Mouse (Mus musculus) forebrain, embryonic 14.5 days (tissue): ENCODE data around the gene Blm. TPM values are rescaled to one million over a fixed set of nuclear protein-coding genes. Genes with fewer than 3 reads are reported as not detected.

Experiments
- ATAC-seq: fragments of 200-750 bp; cut with Nextera tagmentation; 2 replicates; pipeline ENCODE4 v1.8.0; 2017; ENCODE audit warnings: mild to moderate bottlenecking, moderate library complexity
- DNase-seq: peaks from one replicate; pipeline ENCODE4 v3.0.0-alpha.2; 2015; ENCODE audit warnings: low spot score
- H3K27ac ChIP-seq: fragments of 300-500 bp; sonication (generic); 2 replicates; pipeline ENCODE4 v1.5.1; 2014; ENCODE audit warnings: low read depth, mild to moderate bottlenecking, control low read depth, low read length, moderate library complexity
- H3K27me3 ChIP-seq: fragments of 300-500 bp; sonication (generic); replicated peaks from 2 replicates; pipeline ENCODE4 v1.6.1; 2014; ENCODE audit warnings: low read length, control low read depth, mixed read lengths; ENCODE audit not compliant: control insufficient read depth, insufficient read depth
- H3K36me3 ChIP-seq: fragments of 300-500 bp; sonication (generic); 2 replicates; pipeline ENCODE4 v1.6.1; 2014; ENCODE audit warnings: low read length, control low read depth; ENCODE audit not compliant: control insufficient read depth, insufficient read depth
- H3K4me1 ChIP-seq: fragments of 300-500 bp; sonication (generic); 2 replicates; pipeline ENCODE4 v1.6.1; 2014; ENCODE audit warnings: antibody characterized with exemption, low read length, control low read depth; ENCODE audit not compliant: control insufficient read depth, insufficient read depth
- H3K4me2 ChIP-seq: fragments of 300-500 bp; sonication (generic); 2 replicates; pipeline ENCODE4 v1.6.1; 2014; ENCODE audit warnings: mild to moderate bottlenecking, control low read depth, low read length
- H3K4me3 ChIP-seq: fragments of 300-500 bp; sonication (generic); 2 replicates; pipeline ENCODE4 v1.5.1; 2014; ENCODE audit warnings: low read depth, low read length, control low read depth
- H3K9ac ChIP-seq: fragments of 300-500 bp; sonication (generic); 2 replicates; pipeline ENCODE4 v1.6.1; 2014; ENCODE audit warnings: mild to moderate bottlenecking, low read length, control low read depth, moderate library complexity
- H3K9me3 ChIP-seq: fragments of 300-500 bp; sonication (generic); replicated peaks from 2 replicates; pipeline ENCODE4 v1.6.1; 2016; ENCODE audit warnings: low read length, control low read depth, mixed read lengths; ENCODE audit not compliant: control insufficient read depth
- WGBS: fragments of 180-500 bp; shearing (Covaris S2); extraction: QIAGEN DNeasy Blood & Tissue Kit; methylation state at CpG from one replicate; pipeline ENCODE4 v1.1.7; 2014; 5-methylcytosine and 5-hydroxymethylcytosine counted together
- polyA plus RNA-seq: library from polyadenylated mRNA; unstranded; fragments of >200 nt; fragmentation: Nextera tagmentation; extraction: Ambion mirVana; gene quantifications from 2 replicates; pipeline ENCODE4 v1.2.1, GENCODE M21; 2014

The Blm gene
- polyA plus RNA-seq, 1 experiment from 2014 or later, result 11.3 TPM

- DNase-seq, result no peak
- H3K27ac ChIP-seq, result no peak overlapping the region
- ATAC-seq, result no peak
These were observed 27.0 kb upstream of the Blm start for GRCm38 (mm10) chr7:80561931-80562330.

DNA sequence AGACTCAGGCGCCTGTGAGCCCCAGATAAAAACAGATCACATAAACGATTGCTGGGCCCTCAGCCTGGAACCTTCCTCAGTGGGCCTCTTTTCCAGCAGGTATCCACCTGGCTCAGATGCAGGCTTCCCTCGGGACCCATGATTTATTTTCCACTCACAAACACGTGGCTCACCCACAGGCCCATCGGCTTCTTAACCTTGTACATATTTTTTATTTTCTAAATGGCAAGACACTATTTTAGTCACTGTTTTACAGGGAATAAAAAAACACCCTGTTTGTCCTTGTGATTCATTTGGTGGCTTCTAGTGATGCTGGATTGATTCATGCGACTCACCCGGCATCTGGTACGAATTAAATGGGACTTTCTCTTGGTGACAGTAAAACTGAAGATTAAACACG is 26.4 kb upstream of the Blm start:
- no peak overlapping the region for H3K4me2 ChIP-seq
- DNase-seq (no peak), ATAC-seq (no peak)
- 87% methylated on average over 9 of the region's 9 CpGs for WGBS
- H3K27ac ChIP-seq, result no peak overlapping the region
- no peaks in the 10 kb centered on the region for H3K9me3 ChIP-seq
- no peaks in the 10 kb centered on the region for H3K27me3 ChIP-seq
- no peak overlapping the region for H3K4me3 ChIP-seq
- H3K9ac ChIP-seq, result no peak overlapping the region
- H3K4me1 ChIP-seq, result no peaks in the 10 kb centered on the region
- no peaks in the 10 kb centered on the region for H3K36me3 ChIP-seq

More at GRCm38 (mm10) chr7:80561931-80562330, 27.0 kb upstream of the Blm start:
- no peaks in the 10 kb centered on the region for H3K9me3 ChIP-seq
- no peak overlapping the region for H3K4me2 ChIP-seq
- no peak overlapping the region for H3K9ac ChIP-seq
- no peaks in the 10 kb centered on the region for H3K27me3 ChIP-seq
- H3K36me3 ChIP-seq, result no peaks in the 10 kb centered on the region
- no peaks in the 10 kb centered on the region for H3K4me1 ChIP-seq
- 78% methylated on average over 5 of the region's 5 CpGs for WGBS
- H3K4me3 ChIP-seq, result no peak overlapping the region

DNA sequence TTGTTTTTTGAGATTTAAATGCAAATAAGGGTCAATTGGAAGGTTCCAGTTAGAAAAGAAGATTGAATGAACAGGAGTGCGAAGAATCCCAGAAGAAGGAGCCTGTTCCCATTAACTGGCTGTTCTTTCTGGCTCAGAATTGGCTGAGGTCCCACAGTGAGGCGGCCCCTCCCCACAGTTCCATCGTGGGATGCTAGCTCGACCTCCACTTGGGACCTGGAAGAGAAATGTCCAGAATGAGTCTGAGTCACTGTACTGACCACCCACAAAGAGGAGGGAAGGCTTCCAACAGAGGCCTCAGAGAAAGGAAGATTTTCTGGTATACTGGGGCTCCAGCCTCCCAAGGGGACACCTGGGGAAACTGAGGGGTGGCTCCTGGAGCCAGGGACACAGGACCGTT is 23.7 kb upstream of the Blm start:
- H3K4me2 ChIP-seq, result no peak overlapping the region
- no peak overlapping the region for H3K4me3 ChIP-seq
- no peaks in the 10 kb centered on the region for H3K36me3 ChIP-seq
- WGBS, result 69% methylated on average over 5 of the region's 5 CpGs
- no peak overlapping the region for H3K27ac ChIP-seq
- DNase-seq (no peak), ATAC-seq (no peak)
- H3K9ac ChIP-seq, result no peak overlapping the region
- no peaks in the 10 kb centered on the region for H3K27me3 ChIP-seq
- H3K9me3 ChIP-seq, result no peaks in the 10 kb centered on the region
- no peaks in the 10 kb centered on the region for H3K4me1 ChIP-seq

DNA sequence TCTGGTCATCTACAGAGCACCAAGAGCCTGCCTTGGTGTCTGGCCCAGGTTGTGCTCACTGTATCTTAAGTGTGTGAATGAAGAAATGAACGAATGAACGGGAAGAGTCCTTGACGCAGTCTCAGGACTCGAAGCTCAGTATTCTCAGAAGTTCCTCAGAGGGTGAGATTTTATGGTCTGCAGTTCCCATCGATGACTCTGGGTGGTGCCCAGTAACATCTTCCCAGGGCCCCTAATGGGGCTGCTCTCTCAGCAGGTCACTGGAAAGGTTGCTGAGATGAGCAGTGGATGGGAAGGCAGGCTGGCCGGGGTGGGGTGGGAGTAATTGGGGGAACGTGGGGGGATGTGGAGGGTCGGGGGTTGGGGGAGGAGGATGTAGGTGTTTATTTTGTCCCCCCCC is 23.2 kb upstream of the Blm start:
- H3K36me3 ChIP-seq, result no peaks in the 10 kb centered on the region
- no peaks in the 10 kb centered on the region for H3K27me3 ChIP-seq
- no peaks in the 10 kb centered on the region for H3K9me3 ChIP-seq
- H3K9ac ChIP-seq, result no peak overlapping the region
- DNase-seq (no peak), ATAC-seq (no peak)
- no peak overlapping the region for H3K4me3 ChIP-seq
- H3K4me1 ChIP-seq, result no peaks in the 10 kb centered on the region
- H3K27ac ChIP-seq, result no peak overlapping the region
- WGBS, result 69% methylated on average over 8 of the region's 8 CpGs
- H3K4me2 ChIP-seq, result no peak overlapping the region

DNA sequence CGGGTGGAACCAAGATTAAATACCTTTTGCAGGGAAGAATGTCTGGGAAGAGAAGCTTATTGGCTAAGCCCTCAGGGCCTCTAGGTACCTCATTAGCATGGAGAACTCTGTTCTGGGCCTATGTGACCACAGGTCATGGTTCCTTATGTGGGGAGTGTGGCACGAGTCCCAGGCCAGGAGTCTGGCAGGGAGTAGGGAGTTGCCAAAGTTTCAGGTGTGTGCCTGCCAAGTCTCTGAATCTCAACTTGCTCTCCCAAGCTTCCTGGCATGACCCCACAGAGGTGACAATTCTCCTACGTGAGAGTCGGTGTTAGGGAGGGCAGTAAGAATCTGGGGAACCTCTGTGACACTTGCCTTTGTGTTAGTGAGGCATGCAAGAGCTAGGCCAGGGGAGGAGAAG is 22.2 kb upstream of the Blm start:
- H3K36me3 ChIP-seq, result no peaks in the 10 kb centered on the region
- no peak overlapping the region for H3K4me3 ChIP-seq
- no peak overlapping the region for H3K4me2 ChIP-seq
- no peak for ATAC-seq
- H3K27me3 ChIP-seq, result no peaks in the 10 kb centered on the region
- H3K27ac ChIP-seq, result no peak overlapping the region
- WGBS, result 81% methylated on average over 4 of the region's 4 CpGs
- no peaks in the 10 kb centered on the region for H3K9me3 ChIP-seq
- DNase-seq, result no peak
- H3K9ac ChIP-seq, result no peak overlapping the region
- H3K4me1 ChIP-seq, result no peaks in the 10 kb centered on the region

- WGBS, result 92% methylated on average over 3 of the region's 3 CpGs
- H3K36me3 ChIP-seq, result no peaks in the 10 kb centered on the region
- H3K27ac ChIP-seq, result no peak overlapping the region
- H3K4me3 ChIP-seq, result no peak overlapping the region
- H3K4me1 ChIP-seq, result no peaks in the 10 kb centered on the region
- H3K27me3 ChIP-seq, result no peaks in the 10 kb centered on the region
- H3K9ac ChIP-seq, result no peak overlapping the region
- ATAC-seq (no peak), DNase-seq (peak; percentile 6)
- no peaks in the 10 kb centered on the region for H3K9me3 ChIP-seq
- H3K4me2 ChIP-seq, result no peak overlapping the region
These were observed 21.2 kb upstream of the Blm start for GRCm38 (mm10) chr7:80556166-80556565.

DNA sequence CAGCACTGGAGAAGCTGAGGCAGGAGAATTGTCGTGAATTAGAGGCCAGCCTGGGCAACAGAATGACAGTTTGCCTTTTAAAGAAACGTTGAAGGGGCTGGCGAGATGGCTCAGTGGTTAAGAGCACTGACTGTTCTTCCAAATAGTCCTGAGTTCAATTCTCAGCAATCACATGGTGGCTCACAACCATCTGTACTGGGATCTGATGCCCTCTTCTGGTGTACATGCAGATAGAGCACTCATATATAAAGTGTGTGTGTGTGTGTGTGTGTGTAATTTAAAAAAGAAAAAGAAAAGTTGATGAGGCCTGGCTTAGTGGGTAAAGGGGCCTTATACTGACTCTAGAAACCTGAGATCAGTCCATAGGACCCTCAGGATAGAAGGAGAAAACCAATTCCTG is 20.2 kb upstream of the Blm start:
- 73% methylated on average over 3 of the region's 3 CpGs for WGBS
- H3K4me2 ChIP-seq, result no peak overlapping the region
- no peaks in the 10 kb centered on the region for H3K27me3 ChIP-seq
- H3K27ac ChIP-seq, result no peak overlapping the region
- H3K9me3 ChIP-seq, result no peaks in the 10 kb centered on the region
- H3K36me3 ChIP-seq, result no peaks in the 10 kb centered on the region
- no peaks in the 10 kb centered on the region for H3K4me1 ChIP-seq
- H3K4me3 ChIP-seq, result no peak overlapping the region
- no peak overlapping the region for H3K9ac ChIP-seq
- ATAC-seq (no peak), DNase-seq (no peak)

- Histone ChIP-seq H3K9ac (no peak overlapping the region), H3K27me3 (no peaks in the 10 kb centered on the region), H3K4me1 (no peaks in the 10 kb centered on the region), H3K36me3 (no peaks in the 10 kb centered on the region), H3K4me3 (no peak overlapping the region), H3K9me3 (no peaks in the 10 kb centered on the region), H3K4me2 (no peak overlapping the region), H3K27ac (no peak overlapping the region)
- DNase-seq (peak; percentile 5), ATAC-seq (no peak)
- 76% methylated on average over 22 of the region's 22 CpGs for WGBS
These were observed 19.5 kb upstream of the Blm start for GRCm38 (mm10) chr7:80554180-80555021.

- 82% methylated on average over 7 of the region's 7 CpGs for WGBS
- Histone ChIP-seq H3K27me3 (no peaks in the 10 kb centered on the region), H3K9ac (no peak overlapping the region), H3K27ac (no peak overlapping the region), H3K4me2 (no peak overlapping the region), H3K4me3 (no peak overlapping the region), H3K4me1 (no peaks in the 10 kb centered on the region), H3K9me3 (no peaks in the 10 kb centered on the region), H3K36me3 (no peaks in the 10 kb centered on the region)
- ATAC-seq (no peak), DNase-seq (no peak)
These were observed 13.8 kb upstream of the Blm start for GRCm38 (mm10) chr7:80548513-80549260.
